Mouse (Mus musculus): ENCODE data around the gene Morf4l1.

GRCm38 (mm10) chr9:90117234-90117633, 2.7 kb upstream of the Morf4l1 start:
- TF ChIP-seq CTCF (IDR thresholded peaks at IDR 0.05; ENCODE audit: borderline replicate concordance, insufficient read depth, low read depth, low read length), result no peak
- no peak for TF ChIP-seq POLR2A (IDR thresholded peaks at IDR 0.05; ENCODE audit: borderline replicate concordance, insufficient read depth, low read length)

Data from cerebellum, adult 2 months (tissue).